ENCODE assay signal across 14 mouse cellular contexts in genomic region chr13:45053843-45054242, GRCm38 (mm10).
"Had no signal": no experiment of that assay in that cellular context is flagged by ENCODE, and none has a peak within 500 bp of the region (broad histone marks: within the 10 kb centered on the region; RNA-seq: fewer than 3 reads in every experiment).

No protein-coding gene starts in this region.

- H3K27ac ChIP-seq: intestine, embryonic 15.5 days; kidney, embryonic 15.5 days; limb, embryonic 15.5 days; liver, embryonic 12.5 days; midbrain, embryonic 10.5 days; neural tube, embryonic 15.5 days had no signal

- ATAC-seq: intestine, embryonic 15.5 days; liver, embryonic 12.5 days had no signal

- H3K4me3 ChIP-seq: intestine, embryonic 15.5 days; kidney, embryonic 15.5 days; limb, embryonic 15.5 days; liver, embryonic 12.5 days; midbrain, embryonic 10.5 days; myocyte; neural tube, embryonic 15.5 days had no signal

- DNase-seq: kidney, adult 2 months; kidney, postnatal 14 days; lung, embryonic 14.5 days; lung, postnatal 10 days; lung, postnatal 4 days; midbrain, embryonic 14.5 days; thymus, postnatal 36 days had no signal
